Mouse (Mus musculus) cerebellum, adult 11 months (tissue): Measurements from ENCODE around the gene Ndufaf2.
A peak's percentile ranks its signal among the peaks of the same experiment; 100 is the strongest.

Source experiments
- DNase-seq: peaks from one replicate; pipeline ENCODE4 v3.0.0; 2022

The Ndufaf2 gene

GRCm38 (mm10) chr13:108084086-108084485 is 74.3 kb downstream of the Ndufaf2 start:
- DNase-seq: peak; percentile 8

DNA sequence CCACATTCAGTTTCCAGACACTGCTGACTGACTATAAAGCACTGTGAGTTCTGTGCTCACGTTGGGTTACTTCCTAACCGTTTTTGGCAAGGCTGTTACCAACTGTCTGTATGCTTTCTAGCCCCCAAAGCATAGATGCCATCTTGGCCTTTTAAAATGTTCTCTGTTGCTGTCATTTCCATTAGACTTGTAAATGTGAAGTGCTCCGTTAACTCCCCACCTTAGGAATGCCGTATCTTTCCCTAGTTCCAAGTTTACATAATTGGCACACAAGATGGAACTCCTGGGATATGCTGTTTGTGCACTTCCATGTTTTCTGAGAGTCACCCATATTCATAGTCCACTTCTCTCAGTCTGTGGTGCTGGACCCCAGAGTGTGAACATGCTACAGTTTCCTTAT is 80.5 kb downstream of the Ndufaf2 start:
- DNase-seq: no peak

DNA sequence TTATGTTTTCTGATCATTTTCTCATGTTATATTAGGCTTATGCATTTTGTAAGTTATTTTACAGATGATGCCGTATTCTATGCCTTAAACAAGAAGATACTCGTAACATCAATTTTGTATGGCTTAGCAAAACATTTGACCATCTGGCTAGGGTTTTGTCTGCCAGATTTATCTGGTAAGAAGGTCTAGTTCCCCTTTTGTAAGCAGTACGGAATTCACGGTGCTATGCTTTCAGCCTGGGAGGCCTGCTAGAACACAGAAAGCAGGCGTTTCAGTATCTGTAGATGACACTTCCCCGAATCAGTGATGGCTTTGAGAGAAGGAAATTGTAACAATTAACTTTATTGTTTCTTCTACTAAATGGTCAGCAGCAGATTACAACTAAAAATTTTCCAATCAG is 80.9 kb downstream of the Ndufaf2 start:
- DNase-seq: no peak

DNA sequence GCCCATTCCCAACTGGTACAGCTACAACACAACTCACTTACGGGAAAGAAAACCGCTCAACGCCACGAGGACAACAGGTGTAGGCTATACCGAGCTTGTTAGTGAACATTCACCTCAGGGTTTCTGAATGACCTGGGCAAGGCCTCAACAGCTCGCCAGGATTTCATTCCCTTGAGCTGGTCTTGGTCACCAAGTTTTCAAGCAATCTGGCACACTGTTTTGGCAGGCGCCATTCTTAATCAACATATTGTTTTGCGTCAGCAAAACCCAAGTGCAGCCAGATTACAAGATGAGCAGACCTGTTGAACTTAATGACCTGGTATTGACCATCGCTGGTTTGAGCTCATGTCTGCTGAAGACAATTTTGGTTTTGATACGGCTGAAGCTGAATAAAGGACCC is 88.3 kb downstream of the Ndufaf2 start:
- DNase-seq: no peak

DNA sequence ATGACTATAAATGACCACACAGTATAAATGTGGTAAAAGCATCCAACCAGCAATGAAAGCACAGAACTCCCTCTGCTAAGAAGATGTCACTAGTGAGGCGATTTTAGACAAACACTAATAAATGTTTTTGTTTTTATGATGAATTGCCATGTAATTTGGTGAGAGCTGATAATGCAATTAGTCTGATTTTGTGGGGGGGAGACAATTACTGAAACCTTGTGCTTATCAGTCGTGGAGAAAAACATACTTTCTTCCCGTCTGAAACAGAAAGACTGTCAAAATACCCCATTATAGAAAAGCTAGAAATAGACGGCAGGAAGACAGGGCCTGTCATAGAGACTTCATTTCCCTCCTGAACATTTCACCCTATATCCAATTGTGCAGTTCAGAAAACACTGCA is 89.3 kb downstream of the Ndufaf2 start:
- DNase-seq: no peak

DNA sequence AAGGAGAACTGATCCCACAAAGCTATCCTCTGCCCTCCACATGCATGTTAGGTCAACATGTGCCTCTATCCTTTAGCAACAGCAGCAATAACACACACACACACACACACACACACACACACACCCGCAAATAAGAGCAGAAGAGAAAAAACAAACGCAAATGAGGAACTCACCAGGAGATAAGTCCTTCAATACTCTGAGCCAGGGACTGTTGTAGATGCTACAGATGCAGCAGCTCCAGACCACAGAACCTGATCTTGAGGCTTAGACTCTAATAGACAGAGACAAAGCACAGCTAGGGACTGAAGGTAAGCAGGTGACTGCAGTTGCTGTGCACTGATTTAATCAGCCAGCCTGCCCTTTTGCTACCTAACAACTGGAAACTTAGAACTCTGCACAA is 92.4 kb downstream of the Ndufaf2 start:
- no peak for DNase-seq

DNA sequence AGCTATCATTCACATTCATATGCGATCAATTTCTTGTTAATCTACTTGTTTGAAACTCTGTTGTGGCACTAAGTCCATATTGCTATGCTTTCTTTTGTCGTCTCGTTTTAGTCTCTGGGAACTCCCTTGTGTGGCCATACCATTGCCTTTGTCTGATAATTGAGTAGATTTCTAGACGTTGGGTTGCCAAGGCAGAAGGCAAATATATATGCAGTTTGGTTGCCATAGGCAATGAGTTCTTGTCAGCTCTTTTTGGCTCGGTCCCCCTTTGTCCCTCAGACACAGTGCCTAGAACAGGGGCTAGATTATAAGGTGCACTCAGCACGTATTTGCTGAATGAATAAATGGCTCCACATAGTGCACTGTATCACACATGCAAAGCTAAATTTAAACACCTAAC is 94.1 kb downstream of the Ndufaf2 start:
- no peak for DNase-seq

GRCm38 (mm10) chr13:108063374-108064134 is 94.9 kb downstream of the Ndufaf2 start:
- no peak for DNase-seq

- no peak for DNase-seq
Observed at GRCm38 (mm10) chr13:108062900-108063299, 95.5 kb downstream of the Ndufaf2 start.

- DNase-seq: no peak
Observed at GRCm38 (mm10) chr13:108060936-108061578, 97.4 kb downstream of the Ndufaf2 start.

GRCm38 (mm10) chr13:108060286-108060885 is 98.0 kb downstream of the Ndufaf2 start:
- no peak for DNase-seq

- no peak for DNase-seq
Observed at GRCm38 (mm10) chr13:108056896-108057295, 101.5 kb downstream of the Ndufaf2 start.

DNA sequence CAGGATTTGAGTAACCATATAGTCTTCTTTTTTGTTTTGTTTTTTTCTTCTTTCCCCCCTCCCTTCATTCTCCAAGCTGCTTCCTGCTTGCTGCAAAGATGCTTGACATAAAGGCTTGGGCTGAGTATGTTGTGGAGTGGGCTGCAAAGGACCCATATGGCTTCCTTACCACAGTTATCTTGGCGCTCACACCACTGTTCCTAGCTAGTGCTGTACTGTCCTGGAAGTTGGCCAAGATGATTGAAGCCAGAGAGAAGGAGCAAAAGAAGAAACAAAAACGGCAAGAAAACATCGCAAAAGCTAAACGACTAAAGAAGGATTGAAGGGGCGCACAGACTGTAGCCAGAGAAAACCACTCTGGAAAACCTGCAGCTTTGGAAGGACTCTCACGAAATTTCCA is 111.1 kb downstream of the Ndufaf2 start:
- DNase-seq: no peak

- DNase-seq: no peak
Observed at GRCm38 (mm10) chr13:108046891-108047290, 111.5 kb downstream of the Ndufaf2 start.

GRCm38 (mm10) chr13:108046071-108046470 is 112.4 kb downstream of the Ndufaf2 start:
- no peak for DNase-seq

DNA sequence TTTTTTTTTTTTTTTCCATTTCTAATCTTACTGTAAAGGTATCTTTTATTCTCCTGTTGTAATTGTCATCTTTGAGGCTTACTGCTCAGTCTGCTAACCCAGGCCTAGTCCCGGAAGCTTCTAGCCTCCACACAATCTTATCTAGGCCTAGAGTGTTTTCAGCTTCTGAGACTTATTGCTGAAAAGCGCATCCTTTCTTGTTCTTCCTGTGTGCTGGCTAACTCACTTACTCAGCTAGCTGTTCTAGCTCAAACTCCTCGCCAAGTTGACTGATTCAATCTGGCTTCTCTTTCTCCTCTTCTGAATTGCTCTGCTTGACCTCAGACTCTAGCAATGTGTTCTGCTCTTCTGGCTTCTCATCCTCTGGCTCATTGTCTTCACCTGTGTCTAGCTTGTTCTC is 112.8 kb downstream of the Ndufaf2 start:
- no peak for DNase-seq

DNA sequence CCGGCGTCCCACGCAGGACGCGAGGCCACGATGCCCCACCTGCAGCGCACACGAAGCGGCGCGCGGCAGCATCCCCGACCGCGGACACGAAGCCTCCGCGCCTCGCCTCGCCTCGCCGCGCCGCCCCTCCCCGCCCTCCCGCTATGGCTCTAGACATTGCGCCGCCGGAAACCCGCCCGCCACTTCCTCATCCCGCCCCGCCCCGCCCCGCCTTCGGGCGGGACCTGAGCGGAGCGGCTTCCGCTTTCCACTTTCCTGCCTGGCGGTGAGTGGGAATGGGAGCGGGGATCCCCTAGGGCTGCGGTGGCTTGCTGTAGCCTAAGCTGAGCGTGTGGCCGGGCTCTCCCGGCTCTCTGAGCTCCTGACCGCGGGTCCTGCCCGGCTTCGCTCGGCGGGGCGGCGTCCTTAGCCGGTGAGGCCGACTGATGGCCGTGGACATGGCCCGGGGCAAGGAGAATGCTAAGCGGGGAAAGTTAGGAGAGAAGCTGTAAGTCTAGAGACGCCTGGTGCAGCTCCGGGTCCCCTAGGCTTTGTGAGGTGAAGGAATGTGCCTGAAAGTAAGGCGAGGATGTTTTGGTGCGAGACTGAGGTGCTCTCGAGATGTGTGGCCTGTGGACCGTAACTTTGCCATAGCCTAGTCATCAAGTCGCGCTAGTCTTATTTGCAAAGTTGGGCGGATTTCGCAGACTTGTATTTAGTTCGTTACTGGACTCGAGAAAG is 114.0 kb downstream of the Ndufaf2 start, which contains the start of gene Smim15:
Smim15 (plus strand) TSS at position 225 of the 720 bp plus-strand sequence.
- DNase-seq: peak; percentile 81

- peak; percentile 8 for DNase-seq
Observed at GRCm38 (mm10) chr13:108043431-108044221, 114.8 kb downstream of the Ndufaf2 start.

- DNase-seq: peak; percentile 32
Observed at GRCm38 (mm10) chr13:108041358-108041757, 117.1 kb downstream of the Ndufaf2 start.

- no peak for DNase-seq
Observed at GRCm38 (mm10) chr13:108040451-108040850, 118.0 kb downstream of the Ndufaf2 start.

GRCm38 (mm10) chr13:108039902-108040301 is 118.5 kb downstream of the Ndufaf2 start:
- no peak for DNase-seq

DNA sequence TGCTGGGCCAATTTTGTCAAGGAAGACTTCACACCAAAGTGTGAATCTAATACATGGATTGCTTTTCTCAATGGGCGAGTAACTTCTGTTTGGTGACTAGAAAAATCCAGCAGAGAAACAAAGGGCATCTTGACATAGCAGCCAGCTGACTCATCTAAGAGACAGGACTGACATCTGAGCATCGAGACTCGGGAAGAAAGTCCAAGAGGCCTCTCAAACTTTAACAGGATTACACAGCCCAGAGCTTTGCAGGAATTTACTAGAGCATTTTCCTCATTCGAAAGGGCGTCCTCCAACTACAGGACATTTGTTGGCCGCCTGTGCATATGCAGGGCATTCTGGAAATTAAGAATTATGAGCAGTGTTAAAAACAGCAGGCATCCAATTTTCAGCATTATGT is 119.0 kb downstream of the Ndufaf2 start:
- no peak for DNase-seq

DNA sequence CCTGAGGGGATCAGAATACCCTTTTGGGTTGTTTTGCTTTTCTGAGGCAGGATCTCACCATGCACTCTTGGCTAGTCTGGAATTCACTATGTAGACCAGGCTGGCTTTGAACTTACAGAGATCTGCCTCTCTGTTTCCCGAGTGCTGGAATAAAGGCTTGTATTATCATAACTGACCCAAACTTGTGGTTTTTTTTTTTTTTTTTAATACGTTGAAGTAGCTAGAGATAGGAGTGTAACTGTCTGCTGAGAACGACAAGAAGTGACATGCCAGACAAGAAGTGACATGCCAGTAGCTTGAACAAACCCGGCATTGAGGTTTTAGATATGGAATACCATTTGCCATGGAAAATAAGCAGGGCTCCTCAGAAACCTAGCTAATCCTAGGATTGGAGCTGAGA is 125.6 kb downstream of the Ndufaf2 start:
- no peak for DNase-seq
